Mouse (Mus musculus) embryonic fibroblast, embryonic 13.5 days (primary cell): ENCODE measurements at regions not wholly inside any gene's neighbourhood (a gene's known extent, or its start where the extent isn't known, plus 50 kb on each side); places are given as distances from the start of the nearest gene placed in this dataset.

Experiments
- CTCF ChIP-seq: IDR thresholded peaks from 2 replicates; pipeline ENCODE4 v1.5.1; 2011; ENCODE audit warnings: mild to moderate bottlenecking, control low read depth, low read length, moderate library complexity, borderline replicate concordance; ENCODE audit not compliant: insufficient read depth
- POLR2A ChIP-seq: IDR thresholded peaks from 2 replicates; pipeline ENCODE4 v1.6.1; 2011; ENCODE audit warnings: low read depth, mild to moderate bottlenecking, control low read depth, low read length, moderate library complexity

DNA sequence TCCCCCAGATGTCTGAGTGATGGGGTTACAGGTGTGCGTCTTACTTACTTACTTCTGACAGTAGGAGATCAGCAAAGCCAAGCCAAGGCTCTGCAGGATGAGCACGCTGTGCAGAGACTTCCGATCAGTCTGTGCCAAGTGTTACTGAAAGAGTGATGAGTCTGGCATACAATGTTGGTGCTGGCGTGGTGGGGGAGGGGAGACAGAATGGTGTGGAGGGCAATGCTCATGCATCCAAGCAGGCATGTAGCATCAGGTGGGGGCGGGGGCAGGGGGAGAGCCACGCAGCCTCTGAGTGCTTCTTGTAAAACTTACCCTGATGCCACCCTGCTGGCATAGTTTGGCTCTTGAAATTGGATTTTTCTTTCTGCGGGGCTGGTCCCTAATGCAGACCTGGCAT lies 315.8 kb downstream of the Adra2a start:
- TF ChIP-seq CTCF (no peak), POLR2A (no peak)
